Mouse (Mus musculus) heart, postnatal 14 days (tissue): Measurements from ENCODE around the gene Fam126a. TPM values are rescaled to one million over a fixed set of nuclear protein-coding genes. Genes with fewer than 3 reads are reported as not detected.
"Not testable (repeated sequence)": the region's sequence is repeated elsewhere in the genome, so short reads cannot be mapped to it uniquely, and the experiment has no call there.

Source experiments
- DNase-seq, 2 experiments: peaks; one replicate each; pipeline ENCODE4 v3.0.0; 2021 to 2022
- intact Hi-C: fragments of 180-260 bp; cut with DNase I; formaldehyde crosslinking; loops from one replicate; pipeline ENCODE4 v1.15.1; 2025
- total RNA-seq, 2 experiments: library from RNA; stranded (reverse); gene quantifications; 2 replicates each; pipeline ENCODE4 v1.2.3; 2021

Fam126a gene
- total RNA-seq, 2 experiments from 2014 or later, result 46.8 to 59.4 TPM

GRCm38 (mm10) chr5:23917301-23917700 lies 113.2 kb downstream of the Fam126a start:
- intact Hi-C loops, result no loop called here
- no peak for DNase-seq

DNA sequence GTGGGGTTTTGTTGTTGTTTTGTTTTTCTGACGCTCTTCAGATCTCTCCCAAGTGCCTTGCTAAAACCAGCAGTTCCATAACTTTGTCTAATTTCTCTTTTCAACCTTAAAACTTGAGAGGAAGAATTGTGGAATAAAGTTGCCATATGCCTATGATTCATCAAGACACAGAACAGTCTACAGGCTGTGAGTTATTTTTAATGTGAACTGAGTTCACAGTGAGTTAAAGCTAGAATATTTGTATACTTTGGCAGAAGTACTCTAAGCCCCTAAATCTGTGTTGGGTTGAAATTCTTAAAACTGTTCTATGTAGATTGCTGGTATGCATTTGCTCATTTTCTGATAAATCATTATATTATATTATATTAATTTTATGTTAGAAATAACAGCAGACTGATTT lies 118.9 kb downstream of the Fam126a start:
- intact Hi-C loops, result no loop called here
- no peak for DNase-seq

DNA sequence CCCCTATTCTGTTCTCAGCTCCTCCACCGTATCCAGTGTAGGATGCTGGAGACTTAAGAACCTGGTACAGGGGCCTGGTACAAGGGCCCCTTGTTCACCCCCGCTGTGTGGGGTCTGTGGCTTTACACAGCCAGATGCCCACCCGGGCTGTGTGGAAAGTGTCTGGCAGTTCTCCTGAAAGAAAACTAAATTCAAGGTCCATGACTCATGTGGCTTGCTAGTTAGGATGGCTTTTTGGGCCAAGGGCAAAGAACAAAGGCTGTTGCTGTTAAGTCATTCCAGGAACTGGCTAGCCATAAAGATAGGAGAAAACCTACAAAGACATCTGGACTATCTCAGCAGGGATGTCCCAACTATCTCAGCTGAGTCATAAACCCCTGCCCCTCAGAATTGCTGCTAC lies 121.2 kb downstream of the Fam126a start:
- DNase-seq, result no peak
- intact Hi-C loops, result no loop called here

DNA sequence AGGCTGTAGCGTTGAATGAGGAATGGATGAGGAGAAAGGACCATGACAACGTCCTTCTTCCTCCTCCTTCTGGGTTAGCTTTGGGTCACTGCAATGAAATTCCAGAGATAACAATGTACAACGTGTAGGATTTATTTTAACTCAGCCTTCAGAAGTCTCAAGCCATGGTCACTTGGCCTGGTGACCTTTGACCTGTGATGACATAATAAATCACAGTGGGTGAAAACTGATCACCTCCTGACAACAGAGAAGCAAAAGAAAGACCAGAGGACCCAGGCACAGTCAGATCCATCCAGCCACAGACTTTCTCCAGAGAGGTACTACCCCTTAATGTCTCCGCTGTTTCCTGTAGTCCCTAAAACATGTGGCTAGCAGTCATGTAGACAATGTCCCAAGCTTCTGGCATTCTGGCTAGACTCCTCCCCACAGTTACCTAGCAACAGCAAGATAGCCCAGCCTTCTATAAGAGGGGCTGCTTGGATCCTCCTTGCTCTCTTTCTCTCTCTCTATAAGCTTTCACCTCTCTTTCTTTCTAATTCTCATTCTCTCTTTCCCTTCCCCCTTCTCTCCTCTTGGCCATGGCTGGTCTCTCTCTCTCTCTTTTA lies 121.9 kb downstream of the Fam126a start:
- intact Hi-C loops, result no loop called here
- no peak for DNase-seq

GRCm38 (mm10) chr5:23902221-23902620 lies 128.3 kb downstream of the Fam126a start:
- intact Hi-C loops, result no loop called here
- no peak for DNase-seq

DNA sequence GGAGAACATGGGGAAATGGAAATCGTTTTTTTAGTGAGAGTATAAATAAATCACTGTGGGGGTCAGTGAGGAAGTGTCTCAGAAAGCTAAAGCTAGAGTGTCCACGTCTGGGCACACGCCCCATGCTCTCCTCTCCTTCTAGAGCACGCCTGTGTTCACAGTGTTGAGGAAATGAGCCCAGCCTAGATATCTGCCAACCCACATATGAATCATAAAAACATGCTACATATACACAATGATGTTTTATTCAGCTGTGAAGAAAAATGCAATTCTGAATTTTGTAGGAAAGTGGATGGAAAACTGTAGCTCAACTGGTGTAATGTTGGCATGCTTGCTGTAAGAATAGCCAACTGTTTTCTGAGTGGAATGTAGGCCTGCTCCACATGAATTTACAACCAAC lies 130.3 kb downstream of the Fam126a start:
- intact Hi-C loops, result no loop called here
- no peak for DNase-seq

DNA sequence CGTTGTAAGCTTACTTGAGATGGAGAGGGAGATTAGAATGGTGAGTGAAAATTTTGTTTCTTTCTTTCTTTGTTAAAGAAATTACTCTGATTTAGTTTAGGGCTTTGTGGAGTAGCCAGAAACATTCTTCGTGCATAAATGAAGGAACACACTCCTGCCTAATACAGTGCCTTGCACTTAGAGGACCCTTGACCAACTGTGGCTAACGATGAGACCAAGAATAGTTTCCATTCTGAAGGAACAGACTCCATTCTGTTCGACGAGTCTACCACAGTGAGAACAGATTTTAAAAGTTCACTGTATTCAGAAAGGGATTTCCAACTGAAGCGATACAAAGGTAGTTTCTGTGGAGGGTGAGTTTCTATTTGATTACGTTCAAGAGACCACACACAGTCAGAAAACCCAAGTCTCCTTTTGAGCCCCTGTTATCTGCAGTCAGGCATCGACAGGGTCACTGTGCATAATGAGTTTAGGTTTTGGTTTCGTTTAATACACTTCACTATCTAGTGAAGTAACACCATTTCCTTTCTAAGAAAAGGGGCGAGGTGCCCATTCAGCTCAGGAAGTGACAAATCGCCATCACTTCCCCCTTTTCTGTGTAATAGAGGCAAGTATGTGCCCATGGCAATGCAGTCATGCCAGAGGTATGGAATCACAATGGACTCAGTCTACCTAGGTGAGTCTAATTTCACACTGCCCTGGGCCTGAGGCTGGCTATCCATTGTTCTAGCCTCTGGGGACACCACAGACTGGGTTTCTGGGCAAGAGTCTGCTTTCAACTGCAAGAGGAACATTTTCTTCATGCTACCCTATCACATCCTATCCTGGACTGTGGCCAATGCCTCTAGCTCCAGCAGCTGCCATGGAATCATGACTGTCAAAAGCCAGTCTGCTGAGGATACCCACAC lies 136.4 kb downstream of the Fam126a start:
- intact Hi-C loops, result loop anchor here (5.0 kb wide), 1 partner anchor 163 kb away; no protein-coding TSS in a partner anchor
- DNase-seq, result peak; percentile 66 to 68

- intact Hi-C loops, result loop anchor here (5.0 kb wide), 1 partner anchor 164 kb away; no protein-coding TSS in a partner anchor
- no peak for DNase-seq
These were observed 137.2 kb downstream of the Fam126a start for GRCm38 (mm10) chr5:23893156-23893863.

DNA sequence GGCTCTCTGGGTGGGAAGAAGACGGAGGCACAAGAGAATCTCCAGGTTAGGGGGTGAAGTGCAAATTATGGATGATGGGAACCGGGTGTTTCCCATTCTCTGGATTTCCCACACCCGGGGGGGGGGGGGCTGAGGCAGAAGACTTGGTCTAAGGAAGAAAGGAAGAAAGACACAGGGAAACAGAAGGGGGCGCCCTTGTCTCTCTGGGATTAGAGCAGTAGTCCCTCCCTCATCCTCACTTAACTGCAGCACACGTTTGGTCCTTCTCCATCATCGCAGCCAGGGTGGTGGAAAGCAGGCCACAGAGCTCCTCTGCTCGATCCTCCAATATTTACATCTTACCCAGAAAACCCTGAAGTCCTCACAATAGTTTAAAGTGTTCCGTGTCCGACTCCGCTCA lies 139.8 kb downstream of the Fam126a start:
- intact Hi-C loops, result loop anchor here (5.0 kb wide), 1 partner anchor 167 kb away; no protein-coding TSS in a partner anchor
- peak; percentile 79 to 88 for DNase-seq

DNA sequence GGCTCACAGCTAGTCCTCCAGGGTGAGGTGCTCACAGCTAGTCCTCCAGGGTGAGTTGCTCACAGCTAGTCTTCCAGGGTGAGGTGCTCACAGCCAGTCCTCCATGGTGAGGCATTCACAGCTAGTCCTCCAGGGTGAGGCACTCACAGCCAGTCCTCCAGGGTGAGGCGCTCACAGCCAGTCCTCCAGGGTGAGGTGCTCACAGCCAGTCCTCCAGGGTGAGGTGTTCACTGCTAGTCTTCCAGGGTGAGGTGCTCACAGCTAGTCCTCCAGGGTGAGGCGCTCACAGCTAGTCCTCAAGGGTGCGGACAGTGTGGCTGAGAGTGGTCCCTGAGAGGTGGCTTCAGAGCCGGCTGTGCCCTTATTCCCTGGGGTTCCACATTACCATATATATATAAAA lies 141.0 kb downstream of the Fam126a start:
- intact Hi-C loops, result loop anchor here (1.0 to 5.0 kb wide), 3 partner anchors 37 to 188 kb away; no protein-coding TSS in a partner anchor
- no peak for DNase-seq

DNA sequence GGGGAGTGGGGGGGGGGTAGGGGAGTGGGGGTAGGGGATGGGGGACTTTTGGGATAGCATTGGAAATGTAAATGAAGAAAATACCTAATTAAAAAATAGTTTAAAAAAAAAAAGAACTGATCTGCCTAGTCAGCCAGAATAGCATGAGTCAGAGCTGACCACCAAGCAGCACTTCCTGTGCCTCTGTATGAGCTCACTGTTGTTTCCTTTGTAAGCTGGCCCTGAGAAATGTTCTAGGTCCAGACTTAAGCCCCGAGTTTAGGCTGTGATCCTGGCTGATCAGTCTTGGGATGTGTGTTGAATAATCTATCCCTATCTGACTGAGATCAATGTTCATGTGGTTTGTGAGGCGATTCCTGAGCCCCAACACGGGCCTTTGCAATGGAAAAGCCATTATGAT lies 143.4 kb downstream of the Fam126a start:
- intact Hi-C loops, result loop anchor here (5.0 kb wide), 2 partner anchors 35 to 75 kb away; no protein-coding TSS in a partner anchor
- no peak for DNase-seq

DNA sequence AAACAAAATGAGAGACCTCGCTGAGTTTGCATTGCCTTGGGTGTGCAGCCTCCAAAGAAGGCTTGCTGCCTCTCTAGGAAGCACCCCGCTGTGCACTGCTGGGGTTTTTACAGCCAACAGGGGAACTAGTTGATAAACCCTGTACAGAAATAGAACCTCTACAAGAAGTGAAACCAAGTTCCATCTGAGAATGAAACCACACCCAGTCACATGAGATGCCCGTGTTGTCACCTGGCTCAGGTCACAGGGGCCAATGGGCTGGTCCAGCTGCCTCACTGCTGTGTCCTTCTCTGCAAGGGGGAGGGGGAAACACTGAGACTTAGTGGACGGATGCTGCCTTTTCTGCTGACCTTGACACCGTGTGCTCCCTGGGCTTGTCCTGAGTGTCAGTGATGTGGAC lies 156.0 kb downstream of the Fam126a start:
- intact Hi-C loops, result no loop called here
- peak in 1 of 2 experiments; percentile 39 for DNase-seq

- intact Hi-C loops, result no loop called here
- DNase-seq, result no peak
These were observed 157.9 kb downstream of the Fam126a start for GRCm38 (mm10) chr5:23872586-23872985.

- intact Hi-C loops, DNase-seq: not testable (repeated sequence)
These were observed 159.2 kb downstream of the Fam126a start for GRCm38 (mm10) chr5:23871323-23871722.

DNA sequence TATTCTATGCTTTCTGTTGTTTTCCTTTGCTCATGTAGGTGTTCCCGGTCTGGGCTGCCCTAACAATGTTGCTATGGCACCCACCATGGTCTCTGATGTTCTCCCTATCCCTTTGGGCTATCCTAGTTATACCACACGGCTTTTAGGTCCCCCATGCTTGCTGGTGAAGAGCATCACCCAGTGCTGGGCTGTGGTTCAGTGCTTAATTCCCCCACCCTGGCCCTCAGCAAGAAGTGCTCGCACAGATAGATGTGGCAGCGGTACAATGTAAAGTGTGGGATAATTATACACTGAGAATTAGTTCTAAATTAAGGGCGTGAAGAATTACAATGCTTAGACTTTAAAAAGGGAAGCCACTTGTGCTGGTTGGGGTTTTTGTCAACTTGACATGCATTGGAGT lies 164.5 kb downstream of the Fam126a start:
- intact Hi-C loops, result no loop called here
- DNase-seq, result no peak

Other genes starting within 250 kb of the Fam126a start
- gene Pus7, start 247.0 kb downstream of the Fam126a start, total RNA-seq, result 10 to 100 TPM; 10.1 to 10.7 TPM
- 10 to 100 TPM; 13.3 to 14.6 TPM for gene Rint1, start 243.0 kb downstream of the Fam126a start, total RNA-seq
- 100 to 1,000 TPM in 1 of 2 experiments, 10 to 100 TPM in 1; 96.8 to 105 TPM for gene Tomm7, start 186.5 kb downstream of the Fam126a start, total RNA-seq
- 10 to 100 TPM; 47.6 to 54.5 TPM for gene Klhl7, start 69.9 kb upstream of the Fam126a start, total RNA-seq
- 1 to 10 TPM; 7.1 to 8.3 TPM for gene Nupl2, start 134.3 kb upstream of the Fam126a start, total RNA-seq